Mouse (Mus musculus): ENCODE measurements at regions not wholly inside any gene's neighbourhood (a gene's known extent, or its start where the extent isn't known, plus 50 kb on each side); places are given as distances from the start of the nearest gene placed in this dataset.

- H3K4me1 ChIP-seq (ENCODE audit: insufficient read depth): no peaks in the 10 kb centered on the region
- TF ChIP-seq EP300 (IDR thresholded peaks at IDR 0.05; ENCODE audit: low read depth): no peak
- no peak for TF ChIP-seq CTCF (IDR thresholded peaks at IDR 0.05; ENCODE audit: low read depth)
- DNase-seq: no peak
- H3K4me2 ChIP-seq (ENCODE audit: low read depth, low read length): no peak overlapping the region
- no peak overlapping the region for H3K27ac ChIP-seq (ENCODE audit: low read depth)
- no peaks in the 10 kb centered on the region for H3K9me3 ChIP-seq (ENCODE audit: low read length)
- no peak overlapping the region for H3K9ac ChIP-seq (replicated peaks)
- H3K4me3 ChIP-seq (ENCODE audit: low read depth, low read length): no peak overlapping the region
- ATAC-seq: no peak
- H3K36me3 ChIP-seq (replicated peaks; ENCODE audit: insufficient read depth, low read length): no peaks in the 10 kb centered on the region
- H3K27me3 ChIP-seq (ENCODE audit: insufficient read depth, low read length): no peaks in the 10 kb centered on the region
Observed at GRCm38 (mm10) chr15:29199988-29200387, 972.4 kb upstream of the Ctnnd2 start.

GRCm38 (mm10) chr15:29223667-29224066, 948.7 kb upstream of the Ctnnd2 start:
- ATAC-seq: no peak
- Histone ChIP-seq H3K4me1 (ENCODE audit: insufficient read depth) (no peaks in the 10 kb centered on the region), H3K9ac (replicated peaks) (no peak overlapping the region), H3K27ac (ENCODE audit: low read depth) (no peak overlapping the region), H3K36me3 (replicated peaks; ENCODE audit: insufficient read depth, low read length) (no peaks in the 10 kb centered on the region), H3K9me3 (ENCODE audit: low read length) (no peaks in the 10 kb centered on the region), H3K4me3 (ENCODE audit: low read depth, low read length) (no peak overlapping the region), H3K27me3 (ENCODE audit: insufficient read depth, low read length) (no peaks in the 10 kb centered on the region), H3K4me2 (ENCODE audit: low read depth, low read length) (no peak overlapping the region)
- 62% methylated on average over 3 of the region's 3 CpGs for WGBS (ENCODE audit: insufficient replicate concordance)
- DNase-seq: no peak
- TF ChIP-seq EP300 (IDR thresholded peaks at IDR 0.05; ENCODE audit: low read depth): no peak
- TF ChIP-seq CTCF (IDR thresholded peaks at IDR 0.05; ENCODE audit: low read depth): no peak

- H3K9ac ChIP-seq (replicated peaks): no peak overlapping the region
- H3K4me2 ChIP-seq (ENCODE audit: low read depth, low read length): no peak overlapping the region
- WGBS (ENCODE audit: insufficient replicate concordance): 79% methylated on average over 1 of the region's 1 CpGs
- H3K9me3 ChIP-seq (ENCODE audit: low read length): no peaks in the 10 kb centered on the region
- no peaks in the 10 kb centered on the region for H3K4me1 ChIP-seq (ENCODE audit: insufficient read depth)
- H3K4me3 ChIP-seq (ENCODE audit: low read depth, low read length): no peak overlapping the region
- no peak for DNase-seq
- no peak for ATAC-seq
- TF ChIP-seq EP300 (IDR thresholded peaks at IDR 0.05; ENCODE audit: low read depth): no peak
- no peak for TF ChIP-seq CTCF (IDR thresholded peaks at IDR 0.05; ENCODE audit: low read depth)
- no peaks in the 10 kb centered on the region for H3K27me3 ChIP-seq (ENCODE audit: insufficient read depth, low read length)
- no peaks in the 10 kb centered on the region for H3K36me3 ChIP-seq (replicated peaks; ENCODE audit: insufficient read depth, low read length)
- no peak overlapping the region for H3K27ac ChIP-seq (ENCODE audit: low read depth)
Observed at GRCm38 (mm10) chr15:29226889-29227288, 945.5 kb upstream of the Ctnnd2 start.

- Histone ChIP-seq H3K36me3 (replicated peaks; ENCODE audit: insufficient read depth, low read length) (no peaks in the 10 kb centered on the region), H3K27me3 (ENCODE audit: insufficient read depth, low read length) (no peaks in the 10 kb centered on the region), H3K4me1 (ENCODE audit: insufficient read depth) (no peaks in the 10 kb centered on the region), H3K4me2 (ENCODE audit: low read depth, low read length) (no peak overlapping the region), H3K4me3 (ENCODE audit: low read depth, low read length) (no peak overlapping the region), H3K27ac (ENCODE audit: low read depth) (no peak overlapping the region), H3K9me3 (ENCODE audit: low read length) (no peaks in the 10 kb centered on the region), H3K9ac (replicated peaks) (no peak overlapping the region)
- no peak for DNase-seq
- TF ChIP-seq EP300 (IDR thresholded peaks at IDR 0.05; ENCODE audit: low read depth) (no peak), CTCF (IDR thresholded peaks at IDR 0.05; ENCODE audit: low read depth) (0 out of 2 replicates have a peak, but pooled peaks have one; percentile 2)
- ATAC-seq: no peak
Observed at GRCm38 (mm10) chr15:29234635-29235034, 937.8 kb upstream of the Ctnnd2 start.

- ATAC-seq: no peak
Observed at GRCm38 (mm10) chr15:29255152-29255551, 917.2 kb upstream of the Ctnnd2 start.

GRCm38 (mm10) chr15:29266767-29267166, 905.6 kb upstream of the Ctnnd2 start:
- Histone ChIP-seq H3K36me3 (replicated peaks; ENCODE audit: insufficient read depth, low read length) (no peaks in the 10 kb centered on the region), H3K9ac (replicated peaks) (no peak overlapping the region), H3K27ac (ENCODE audit: low read depth) (no peak overlapping the region), H3K4me2 (ENCODE audit: low read depth, low read length) (no peak overlapping the region), H3K27me3 (ENCODE audit: insufficient read depth, low read length) (no peaks in the 10 kb centered on the region), H3K4me3 (ENCODE audit: low read depth, low read length) (no peak overlapping the region), H3K9me3 (ENCODE audit: low read length) (no peaks in the 10 kb centered on the region), H3K4me1 (ENCODE audit: insufficient read depth) (no peaks in the 10 kb centered on the region)
- ATAC-seq (no peak), DNase-seq (no peak)
- TF ChIP-seq EP300 (IDR thresholded peaks at IDR 0.05; ENCODE audit: low read depth): no peak
- no peak for TF ChIP-seq CTCF (IDR thresholded peaks at IDR 0.05; ENCODE audit: low read depth)
- WGBS (ENCODE audit: insufficient replicate concordance): 36% methylated on average over 1 of the region's 1 CpGs

More at GRCm38 (mm10) chr15:29255152-29255551, 917.2 kb upstream of the Ctnnd2 start:
- no peaks in the 10 kb centered on the region for H3K4me1 ChIP-seq (ENCODE audit: insufficient read depth)
- H3K36me3 ChIP-seq (replicated peaks; ENCODE audit: insufficient read depth, low read length): no peaks in the 10 kb centered on the region
- no peak overlapping the region for H3K9ac ChIP-seq (replicated peaks)
- H3K4me3 ChIP-seq (ENCODE audit: low read depth, low read length): no peak overlapping the region
- H3K4me2 ChIP-seq (ENCODE audit: low read depth, low read length): no peak overlapping the region
- WGBS (ENCODE audit: insufficient replicate concordance): 60% methylated on average over 3 of the region's 3 CpGs
- no peaks in the 10 kb centered on the region for H3K27me3 ChIP-seq (ENCODE audit: insufficient read depth, low read length)
- no peak for DNase-seq
- TF ChIP-seq CTCF (IDR thresholded peaks at IDR 0.05; ENCODE audit: low read depth): no peak
- TF ChIP-seq EP300 (IDR thresholded peaks at IDR 0.05; ENCODE audit: low read depth): no peak
- H3K27ac ChIP-seq (ENCODE audit: low read depth): no peak overlapping the region
- no peaks in the 10 kb centered on the region for H3K9me3 ChIP-seq (ENCODE audit: low read length)

- no peak overlapping the region for H3K9ac ChIP-seq (replicated peaks)
- no peak for TF ChIP-seq CTCF (IDR thresholded peaks at IDR 0.05; ENCODE audit: low read depth)
- TF ChIP-seq EP300 (IDR thresholded peaks at IDR 0.05; ENCODE audit: low read depth): no peak
- H3K4me3 ChIP-seq (ENCODE audit: low read depth, low read length): no peak overlapping the region
- H3K4me2 ChIP-seq (ENCODE audit: low read depth, low read length): no peak overlapping the region
- no peaks in the 10 kb centered on the region for H3K36me3 ChIP-seq (replicated peaks; ENCODE audit: insufficient read depth, low read length)
- DNase-seq (no peak), ATAC-seq (no peak)
- no peaks in the 10 kb centered on the region for H3K27me3 ChIP-seq (ENCODE audit: insufficient read depth, low read length)
- no peak overlapping the region for H3K27ac ChIP-seq (ENCODE audit: low read depth)
- H3K4me1 ChIP-seq (ENCODE audit: insufficient read depth): no peaks in the 10 kb centered on the region
- WGBS (ENCODE audit: insufficient replicate concordance): 75% methylated on average over 2 of the region's 2 CpGs
- no peaks in the 10 kb centered on the region for H3K9me3 ChIP-seq (ENCODE audit: low read length)
Observed at GRCm38 (mm10) chr15:29296454-29296853, 875.9 kb upstream of the Ctnnd2 start.
